Mouse (Mus musculus) brain, embryonic 14.5 days (tissue): ENCODE results near the gene Ammecr1.

Experiments used
- CTCF ChIP-seq: fragments of 200-500 bp; IDR thresholded peaks from 2 replicates; pipeline ENCODE4 v1.5.1; 2012; ENCODE audit warnings: inconsistent platforms, mild to moderate bottlenecking, moderate library complexity, borderline replicate concordance; ENCODE audit not compliant: insufficient read depth, insufficient read length; ENCODE audit errors: extremely low read depth
- POLR2A ChIP-seq: fragments of 200-500 bp; IDR thresholded peaks from 2 replicates; pipeline ENCODE4 v1.6.1; 2012; ENCODE audit warnings: mild to moderate bottlenecking, inconsistent platforms, borderline replicate concordance; ENCODE audit not compliant: poor library complexity, insufficient read depth, insufficient read length, severe bottlenecking; ENCODE audit errors: extremely low read depth

DNA sequence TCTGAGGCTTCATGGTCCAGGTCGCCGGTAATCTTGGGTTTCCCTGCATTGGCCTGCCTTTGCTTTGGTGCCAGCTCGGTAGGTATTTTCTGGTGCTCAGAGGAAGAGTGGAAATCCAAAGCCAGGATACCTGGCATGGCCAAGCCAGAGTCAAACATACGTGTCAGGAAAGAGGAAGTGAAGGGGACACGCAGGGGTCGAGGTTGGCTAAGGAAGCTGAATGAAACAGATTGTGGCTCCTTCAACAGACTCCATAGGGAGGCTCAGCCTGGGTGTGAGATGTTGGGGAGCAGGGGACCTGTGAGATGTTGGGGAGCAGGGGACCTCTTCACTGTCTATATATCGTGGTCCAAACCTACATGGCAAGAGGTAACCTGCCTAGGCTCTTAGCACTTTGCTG lies 130.1 kb downstream of the Ammecr1 start:
- no peak for TF ChIP-seq CTCF
- no peak for TF ChIP-seq POLR2A
